Mouse (Mus musculus) midbrain, embryonic 16.5 days (tissue): ENCODE data around the gene Fer1l5. TPM values are rescaled to one million over a fixed set of nuclear protein-coding genes. Genes with fewer than 3 reads are reported as not detected.

ENCODE experiments used
- ATAC-seq: fragments of 200-750 bp; cut with Nextera tagmentation; 2 replicates; pipeline ENCODE4 v1.8.0; 2017; ENCODE audit warnings: moderate TSS enrichment
- H3K27ac ChIP-seq: fragments of 300-500 bp; sonication (generic); 2 replicates; pipeline ENCODE4 v1.5.1; 2014; ENCODE audit warnings: mild to moderate bottlenecking, low read length, mixed read lengths
- H3K27me3 ChIP-seq: fragments of 300-500 bp; sonication (generic); 2 replicates; pipeline ENCODE4 v1.6.1; 2014; ENCODE audit warnings: low read depth, low read length, mixed read lengths; ENCODE audit not compliant: control insufficient read depth, insufficient read depth
- H3K36me3 ChIP-seq: fragments of 300-500 bp; sonication (generic); 2 replicates; pipeline ENCODE4 v1.6.1; 2014; ENCODE audit warnings: mild to moderate bottlenecking, low read length, moderate library complexity, mixed read lengths; ENCODE audit not compliant: control insufficient read depth, insufficient read depth
- H3K4me1 ChIP-seq: fragments of 300-500 bp; sonication (generic); 2 replicates; pipeline ENCODE4 v1.6.1; 2014; ENCODE audit warnings: mild to moderate bottlenecking, low read length, mixed read lengths; ENCODE audit not compliant: control insufficient read depth, insufficient read depth
- H3K4me2 ChIP-seq: fragments of 300-500 bp; sonication (generic); 2 replicates; pipeline ENCODE4 v1.6.1; 2014; ENCODE audit warnings: mild to moderate bottlenecking, low read length, mixed read lengths
- H3K4me3 ChIP-seq: fragments of 300-500 bp; sonication (generic); 2 replicates; pipeline ENCODE4 v1.5.1; 2014; ENCODE audit warnings: low read depth, mild to moderate bottlenecking, low read length, moderate library complexity, mixed read lengths
- H3K9ac ChIP-seq: fragments of 300-500 bp; sonication (generic); 2 replicates; pipeline ENCODE4 v1.6.1; 2014; ENCODE audit warnings: low read depth, low read length, mixed read lengths
- H3K9me3 ChIP-seq: fragments of 300-500 bp; sonication (generic); replicated peaks from 2 replicates; pipeline ENCODE4 v1.6.1; 2014; ENCODE audit warnings: mild to moderate bottlenecking, low read length, mixed read lengths; ENCODE audit not compliant: control insufficient read depth, poor library complexity, severe bottlenecking
- WGBS: fragments of 180-500 bp; shearing (Covaris S2); extraction: QIAGEN DNeasy Blood & Tissue Kit; methylation state at CpG from one replicate; pipeline ENCODE4 v1.1.7; 2014; 5-methylcytosine and 5-hydroxymethylcytosine counted together
- microRNA-seq: library from miRNA; unstranded; fragments of <30 nt; microRNA quantifications from one replicate; pipeline ENCODE4, GENCODE M21; 2017
- polyA plus RNA-seq: library from polyadenylated mRNA; unstranded; fragments of >200 nt; fragmentation: Nextera tagmentation; extraction: Ambion mirVana; gene quantifications from 2 replicates; pipeline ENCODE4 v1.2.1, GENCODE M21; 2015

Gene Fer1l5
- polyA plus RNA-seq, 1 experiment from 2014 or later = 2.9 TPM

- H3K9me3 ChIP-seq = no peaks in the 10 kb centered on the region
- no peak overlapping the region for H3K4me3 ChIP-seq
- H3K27me3 ChIP-seq = no peaks in the 10 kb centered on the region
- H3K36me3 ChIP-seq = no peaks in the 10 kb centered on the region
- no peak overlapping the region for H3K4me2 ChIP-seq
- ATAC-seq = no peak
- H3K27ac ChIP-seq = no peak overlapping the region
- H3K4me1 ChIP-seq = peaks cover 4% of the 10 kb centered on the region
- H3K9ac ChIP-seq = no peak overlapping the region
- WGBS = 84% methylated on average over 4 of the region's 4 CpGs
These were observed 93.6 kb downstream of the Fer1l5 start for GRCm38 (mm10) chr1:36465641-36466160.

- Histone ChIP-seq H3K4me2 (no peak overlapping the region), H3K27ac (no peak overlapping the region), H3K9me3 (no peaks in the 10 kb centered on the region), H3K27me3 (no peaks in the 10 kb centered on the region), H3K4me3 (no peak overlapping the region), H3K9ac (no peak overlapping the region), H3K4me1 (peaks cover 11% of the 10 kb centered on the region), H3K36me3 (no peaks in the 10 kb centered on the region)
- WGBS = 54% methylated on average over 5 of the region's 5 CpGs
- ATAC-seq = no peak
These were observed 95.4 kb downstream of the Fer1l5 start for GRCm38 (mm10) chr1:36467446-36467845.

GRCm38 (mm10) chr1:36469811-36470444 is 97.8 kb downstream of the Fer1l5 start:
- no peaks in the 10 kb centered on the region for H3K27me3 ChIP-seq
- ATAC-seq = no peak
- no peak overlapping the region for H3K4me3 ChIP-seq
- no peaks in the 10 kb centered on the region for H3K9me3 ChIP-seq
- H3K9ac ChIP-seq = no peak overlapping the region
- no peak overlapping the region for H3K4me2 ChIP-seq
- no peak overlapping the region for H3K27ac ChIP-seq
- no peaks in the 10 kb centered on the region for H3K36me3 ChIP-seq
- WGBS = 53% methylated on average over 2 of the region's 2 CpGs
- peaks cover 35% of the 10 kb centered on the region for H3K4me1 ChIP-seq

GRCm38 (mm10) chr1:36471181-36472105 is 99.4 kb downstream of the Fer1l5 start, which contains the start of gene Cnnm4:
Cnnm4 (plus strand) TSS chr1:36471620.
- H3K27me3 ChIP-seq = no peaks in the 10 kb centered on the region
- WGBS = under 1% methylated on average over 67 of the region's 98 CpGs
- peak within 1 kb of the TSS; percentile 76 for H3K4me3 ChIP-seq
- H3K9ac ChIP-seq = peak within 1 kb of the TSS; percentile 83
- H3K9me3 ChIP-seq = no peaks in the 10 kb centered on the region
- no peaks in the 10 kb centered on the region for H3K36me3 ChIP-seq
- H3K4me1 ChIP-seq = peaks cover 49% of the 10 kb centered on the region
- peak within 1 kb of the TSS; percentile 67 for H3K27ac ChIP-seq
- peak; percentile 89 for ATAC-seq
- H3K4me2 ChIP-seq = peak within 1 kb of the TSS; percentile 80

Small RNA genes within 50 kb of the gene (microRNA-seq; reads per million reads assigned to microRNA genes)
- gene Mir6898 = not detected

Other genes with a start within 250 kb of the Fer1l5 start
- gene Uggt1, start 127.6 kb upstream of the Fer1l5 start, polyA plus RNA-seq = 45.3 and 46.6 TPM in 2 replicates
- gene Neurl3, start 97.6 kb upstream of the Fer1l5 start, polyA plus RNA-seq = 1.2 and 1.5 TPM in 2 replicates
- gene Arid5a, start 64.6 kb upstream of the Fer1l5 start, polyA plus RNA-seq = 2.8 and 3.6 TPM in 2 replicates
- 41.5 and 46.0 TPM in 2 replicates for gene Kansl3, start 3.1 kb upstream of the Fer1l5 start, polyA plus RNA-seq
- gene Lman2l, start 73.0 kb downstream of the Fer1l5 start, polyA plus RNA-seq = 65.7 and 73.0 TPM in 2 replicates
- 9.8 and 11.5 TPM in 2 replicates for gene Cnnm4, start 99.3 kb downstream of the Fer1l5 start, polyA plus RNA-seq
- gene Cnnm3, start 139.6 kb downstream of the Fer1l5 start, polyA plus RNA-seq = 4.2 and 4.5 TPM in 2 replicates
- 16.1 and 17.0 TPM in 2 replicates for gene Ankrd23, start 164.6 kb downstream of the Fer1l5 start, polyA plus RNA-seq
- 0.20 and 0.75 TPM in 2 replicates for gene Gm42417, start 167.1 kb downstream of the Fer1l5 start, polyA plus RNA-seq
- 30.6 and 32.8 TPM in 2 replicates for gene Ankrd39, start 175.2 kb downstream of the Fer1l5 start, polyA plus RNA-seq
- 24.4 and 27.0 TPM in 2 replicates for gene Sema4c, start 186.1 kb downstream of the Fer1l5 start, polyA plus RNA-seq